Mouse (Mus musculus): ENCODE data around the gene Nras.

GRCm38 (mm10) chr3:103102454-103103390, 44.6 kb downstream of the Nras start, which contains the start of gene Dennd2c:
- TF ChIP-seq CTCF (IDR thresholded peaks at IDR 0.05; ENCODE audit: extremely low read depth, insufficient read depth, insufficient read length, insufficient replicate concordance) = no peak
- no peak for TF ChIP-seq POLR2A (IDR thresholded peaks at IDR 0.05; ENCODE audit: low read depth, low read length)
